Mouse (Mus musculus): ENCODE measurements around the gene Tecr.

The Tecr gene

GRCm38 (mm10) chr8:83534802-83535201, 73.0 kb downstream of the Tecr start:
- DNase-seq, result no peak

Measured in B cell, adult 2 months (primary cell).